9 mouse cellular contexts compared by ENCODE assay signal in genomic region chr1:191834825-191835224, GRCm38 (mm10). TPM values are rescaled to one million over a fixed set of nuclear protein-coding genes. Genes with fewer than 3 reads are reported as not detected.
A peak's percentile ranks its signal among the peaks of the same experiment; 100 is the strongest.
DNase-seq lines count a peak whose midpoint lies in the region; ATAC-seq and TF ChIP-seq lines count a peak whose summit lies in the region.
"Had no signal": no experiment of that assay in that cellular context is flagged by ENCODE, and none has a peak within 500 bp of the region (broad histone marks: within the 10 kb centered on the region; RNA-seq: fewer than 3 reads in every experiment).

No protein-coding gene starts in this region.

- ATAC-seq in liver, embryonic 12.5 days: peak; percentile 62
- 0 out of 2 replicates have a peak, but pooled peaks have one; percentile 57 for ATAC-seq in stomach, embryonic 15.5 days (ENCODE audit: insufficient read depth, low FRiP score, low read depth)

- TF ChIP-seq POLR2A in kidney, adult 2 months (IDR thresholded peaks at IDR 0.05; ENCODE audit: low read depth, low read length): no peak

- peaks cover 15% of the 10 kb centered on the region for H3K4me1 ChIP-seq in kidney, adult 2 months (ENCODE audit: control insufficient read depth, insufficient read depth, low read length)
- H3K4me1 ChIP-seq in liver, embryonic 12.5 days: peaks cover 34% of the 10 kb centered on the region
- 0 out of 2 replicates have a peak, but pooled peaks cover 10% of the 10 kb centered on the region for H3K4me1 ChIP-seq in stomach, embryonic 15.5 days
- H3K4me1 ChIP-seq: embryonic facial prominence, embryonic 13.5 days had no signal

- no peak overlapping the region for H3K4me3 ChIP-seq in kidney, adult 2 months (ENCODE audit: insufficient read depth, low read depth, low read length)
- no peak overlapping the region for H3K4me3 ChIP-seq in liver, embryonic 12.5 days
- H3K4me3 ChIP-seq in stomach, embryonic 15.5 days (replicated peaks): no peak overlapping the region
- H3K4me3 ChIP-seq: embryonic facial prominence, embryonic 13.5 days had no signal

- no peaks in the 10 kb centered on the region for H3K9me3 ChIP-seq in liver, embryonic 12.5 days (replicated peaks)
- H3K9me3 ChIP-seq in stomach, embryonic 15.5 days: no peaks in the 10 kb centered on the region
- H3K9me3 ChIP-seq: embryonic facial prominence, embryonic 13.5 days had no signal

- H3K9ac ChIP-seq in liver, embryonic 12.5 days: peak overlapping the region; percentile 33; the same call in 1 of the 2 replicates
- no peak overlapping the region for H3K9ac ChIP-seq in stomach, embryonic 15.5 days
- H3K9ac ChIP-seq: embryonic facial prominence, embryonic 13.5 days had no signal

- peak; percentile 83 for DNase-seq in A20 (ENCODE audit: low read depth, low spot score)
- peak; percentile 71 for DNase-seq in adrenal gland, adult 2 months
- DNase-seq in embryo, embryonic 9.5 days (ENCODE audit: extremely low spot score): peak; percentile 73
- peak; percentile 46 to 61 for DNase-seq in heart, adult 9 months (ENCODE audit: low spot score in 2 of 2)
- peak; percentile 82 for DNase-seq in kidney, adult 2 months
- peak; percentile 36 to 66 for DNase-seq in natural killer cell, adult 2 months (ENCODE audit: low spot score in 2 of 2)

- no peaks in the 10 kb centered on the region for H3K36me3 ChIP-seq in kidney, adult 2 months (ENCODE audit: control insufficient read depth, insufficient read depth, low read length)
- H3K36me3 ChIP-seq in liver, embryonic 12.5 days: peaks cover 53% of the 10 kb centered on the region
- peaks cover 12% of the 10 kb centered on the region for H3K36me3 ChIP-seq in stomach, embryonic 15.5 days

- no peaks in the 10 kb centered on the region for H3K27me3 ChIP-seq in kidney, adult 2 months (replicated peaks; ENCODE audit: control insufficient read depth, insufficient read depth, low read length)
- no peaks in the 10 kb centered on the region for H3K27me3 ChIP-seq in liver, embryonic 12.5 days (replicated peaks)
- no peaks in the 10 kb centered on the region for H3K27me3 ChIP-seq in stomach, embryonic 15.5 days (replicated peaks)
- H3K27me3 ChIP-seq: embryonic facial prominence, embryonic 13.5 days had no signal

- H3K4me2 ChIP-seq in liver, embryonic 12.5 days: peak overlapping the region; percentile 45
- 0 out of 2 replicates have a peak overlapping the region, but pooled peaks have one; percentile 19 for H3K4me2 ChIP-seq in stomach, embryonic 15.5 days
- H3K4me2 ChIP-seq: embryonic facial prominence, embryonic 13.5 days had no signal

- peak; percentile 93 for TF ChIP-seq CTCF in kidney, adult 2 months (conservative IDR thresholded peaks at IDR 0.05; ENCODE audit: insufficient read depth, insufficient read length, low read depth, low read length)

- H3K27ac ChIP-seq in kidney, adult 2 months (ENCODE audit: insufficient read depth, low read depth, low read length): no peak overlapping the region
- H3K27ac ChIP-seq in liver, embryonic 12.5 days: no peak overlapping the region; the same call in 1 of the 2 replicates
- no peak overlapping the region for H3K27ac ChIP-seq in stomach, embryonic 15.5 days
- H3K27ac ChIP-seq: embryonic facial prominence, embryonic 13.5 days had no signal

- 8% methylated on average over 19 of the region's 19 CpGs for WGBS in kidney, adult 2 months
- WGBS in liver, embryonic 12.5 days (ENCODE audit: insufficient replicate concordance): 10% methylated on average over 19 of the region's 19 CpGs
- 8% methylated on average over 19 of the region's 19 CpGs for WGBS in stomach, embryonic 15.5 days

RNA-seq across cellular contexts. Expression of gene Nek2, which starts 13.6 kb away (rescaled TPM):
- total RNA-seq in adrenal gland, adult 2 months (2021): 1 to 10 TPM; 1.7 to 2.2 TPM
- 0.98 and 1.1 TPM in 2 replicates for polyA plus RNA-seq in adrenal gland, adult 2 months (2012; rRNA removed)
- 0.47 and 0.52 TPM in 2 replicates for polyA plus RNA-seq in kidney, adult 2 months (2012; rRNA removed)
- 49.4 and 51.0 TPM in 2 replicates for polyA plus RNA-seq in liver, embryonic 12.5 days (2016; fragmentation: Nextera tagmentation; extraction: Ambion mirVana)
- 38.7 and 41.1 TPM in 2 replicates for polyA plus RNA-seq in stomach, embryonic 15.5 days (2015; fragmentation: Nextera tagmentation; extraction: Ambion mirVana)

Comparison
In these comparisons a context has a peak if more than half of its experiments do, and no peak if none do; other contexts are left out.
1. RNA of gene Nek2, which starts 13.6 kb away (polyA plus RNA-seq): 49.4 to 51.0 TPM in liver, embryonic 12.5 days and 38.7 to 41.1 TPM in stomach, embryonic 15.5 days; 0.98 to 1.1 TPM in adrenal gland, adult 2 months and 0.47 to 0.52 TPM in kidney, adult 2 months; every median in the first group is over 10 times any median in the second.
2. Peak in every context shown above with its lines, with median percentiles within 50 percentile points of each other: DNase-seq.